Mouse (Mus musculus): ENCODE measurements at regions not wholly inside any gene's neighbourhood (a gene's known extent, or its start where the extent isn't known, plus 50 kb on each side); places are given as distances from the start of the nearest gene placed in this dataset.

DNA sequence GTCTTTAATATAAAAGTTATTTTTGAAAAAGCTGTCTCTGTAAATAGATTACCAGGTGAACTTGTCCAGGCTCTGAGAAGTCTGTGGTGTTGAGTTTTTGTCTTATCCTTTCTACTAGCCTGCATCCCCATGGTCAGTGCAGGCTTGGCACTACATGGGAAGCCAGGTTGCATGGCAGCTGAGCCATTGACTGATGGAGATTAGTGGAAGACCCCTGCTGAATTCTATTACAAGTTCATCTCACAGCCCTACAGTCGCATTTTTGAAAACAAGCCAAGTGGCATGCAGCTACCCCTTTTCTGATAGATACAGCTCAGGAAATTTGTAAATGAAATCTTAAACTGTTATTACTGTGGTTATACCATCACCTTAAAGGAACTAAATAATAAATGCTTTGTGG is 101.2 kb upstream of the Fam184a start:
- H3K27ac ChIP-seq = no peak overlapping the region
- H3K9ac ChIP-seq = no peak overlapping the region
- no peaks in the 10 kb centered on the region for H3K4me1 ChIP-seq

DNA sequence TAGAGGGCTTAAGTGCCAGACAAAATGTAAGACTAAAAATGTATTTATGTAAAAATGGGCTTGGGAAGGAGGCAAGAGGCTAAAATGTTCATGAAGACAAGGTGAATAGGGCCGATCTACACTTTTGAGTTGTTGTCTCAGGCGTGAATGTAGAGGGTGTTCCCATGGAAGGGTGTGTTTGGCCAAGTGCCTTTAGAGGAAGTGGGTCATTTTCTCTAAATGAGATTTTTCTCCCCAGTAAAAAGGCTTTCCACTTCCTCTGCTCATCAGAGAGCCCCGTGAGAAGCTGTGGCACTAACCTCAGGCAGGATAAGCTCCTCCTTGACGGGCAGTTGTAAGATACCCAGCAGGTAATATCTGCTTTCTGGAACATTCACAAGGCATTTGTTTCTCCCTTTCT is 99.6 kb upstream of the Fam184a start:
- Histone ChIP-seq H3K4me3 (no peak overlapping the region), H3K4me2 (no peak overlapping the region), H3K4me1 (no peaks in the 10 kb centered on the region), H3K9me3 (no peaks in the 10 kb centered on the region), H3K27me3 (no peaks in the 10 kb centered on the region), H3K27ac (no peak overlapping the region), H3K36me3 (no peaks in the 10 kb centered on the region), H3K9ac (no peak overlapping the region)
- no peak for ATAC-seq (ENCODE audit: insufficient number of reproducible peaks, insufficient read depth, low FRiP score, low TSS enrichment, low read depth)
- WGBS = 68% methylated on average over 4 of the region's 4 CpGs

More for the DNA sequence above, 101.2 kb upstream of the Fam184a start:
- whole genome bisulfite sequencing = 78% methylated on average over 1 of the region's 1 CpGs
- H3K27me3 ChIP-seq = no peaks in the 10 kb centered on the region
- no peaks in the 10 kb centered on the region for H3K9me3 ChIP-seq
- no peaks in the 10 kb centered on the region for H3K36me3 ChIP-seq
- no peak for ATAC-seq (ENCODE audit: insufficient number of reproducible peaks, insufficient read depth, low FRiP score, low TSS enrichment, low read depth)
- H3K4me2 ChIP-seq = no peak overlapping the region
- H3K4me3 ChIP-seq = no peak overlapping the region

DNA sequence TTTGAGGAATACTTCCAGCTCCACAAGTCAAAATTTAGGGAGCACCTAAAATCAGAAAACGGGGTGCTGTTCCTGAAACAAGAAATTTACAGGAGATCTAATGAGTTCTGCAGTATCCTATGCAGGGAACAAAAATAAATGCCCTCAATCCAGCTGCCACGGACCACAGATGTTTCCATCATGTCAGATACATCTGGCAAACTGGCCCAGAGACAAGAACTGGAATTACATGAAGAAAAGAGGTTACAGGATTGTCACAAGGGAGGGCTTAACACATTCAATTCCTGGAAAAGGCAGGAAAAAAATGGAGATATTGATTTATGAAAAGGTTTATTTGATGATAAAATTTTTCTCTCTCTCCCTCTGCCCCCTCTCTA is 62.3 kb upstream of the Fam184a start:
- no peak overlapping the region for H3K27ac ChIP-seq
- ATAC-seq (ENCODE audit: insufficient number of reproducible peaks, insufficient read depth, low FRiP score, low TSS enrichment, low read depth) = no peak
- WGBS = 61% methylated on average over 2 of the region's 2 CpGs
- no peaks in the 10 kb centered on the region for H3K27me3 ChIP-seq
- no peak overlapping the region for H3K9ac ChIP-seq
- H3K4me1 ChIP-seq = no peaks in the 10 kb centered on the region; the same call in 1 of the 2 replicates
- no peak overlapping the region for H3K4me2 ChIP-seq
- no peaks in the 10 kb centered on the region for H3K9me3 ChIP-seq
- no peaks in the 10 kb centered on the region for H3K36me3 ChIP-seq
- H3K4me3 ChIP-seq = no peak overlapping the region

- Histone ChIP-seq H3K9me3 (no peaks in the 10 kb centered on the region), H3K9ac (no peak overlapping the region), H3K4me1 (no peaks in the 10 kb centered on the region; the same call in 1 of the 2 replicates), H3K36me3 (no peaks in the 10 kb centered on the region), H3K27me3 (no peaks in the 10 kb centered on the region), H3K27ac (no peak overlapping the region), H3K4me2 (0 out of 2 replicates have a peak overlapping the region, but pooled peaks have one; percentile 12), H3K4me3 (no peak overlapping the region)
- ATAC-seq (ENCODE audit: insufficient number of reproducible peaks, insufficient read depth, low FRiP score, low TSS enrichment, low read depth) = no peak
- 23% methylated on average over 7 of the region's 7 CpGs for WGBS
Measured at GRCm38 (mm10) chr10:53812597-53813243, 61.8 kb upstream of the Fam184a start.

GRCm38 (mm10) chr10:53811904-53812596 is 61.1 kb upstream of the Fam184a start:
- 0 out of 2 replicates have a peak overlapping the region, but pooled peaks have one; percentile 12 for H3K4me2 ChIP-seq
- H3K36me3 ChIP-seq = no peaks in the 10 kb centered on the region

DNA sequence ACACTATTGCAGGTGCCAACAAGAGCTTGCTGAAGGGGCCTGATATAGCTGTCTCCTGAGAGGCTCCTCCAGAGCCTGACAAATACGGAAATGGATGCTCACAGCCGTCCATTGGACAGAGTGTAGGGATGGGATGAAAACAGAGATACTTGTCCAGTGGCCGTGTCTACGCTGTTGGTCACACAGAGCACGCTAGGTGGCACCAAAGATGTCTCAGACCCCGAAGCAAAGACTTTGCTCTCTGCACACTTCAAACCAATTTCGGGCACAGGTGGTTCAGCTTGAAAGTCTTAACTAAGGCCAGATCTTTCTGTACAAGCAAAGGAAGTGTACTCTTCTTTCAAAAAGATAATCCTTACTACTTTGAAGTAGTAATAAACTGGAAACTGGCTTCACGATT is 55.8 kb upstream of the Fam184a start:
- no peak overlapping the region for H3K4me2 ChIP-seq
- H3K4me1 ChIP-seq = no peaks in the 10 kb centered on the region; the same call in 1 of the 2 replicates
- H3K9me3 ChIP-seq = no peaks in the 10 kb centered on the region
- H3K9ac ChIP-seq = no peak overlapping the region
- 54% methylated on average over 8 of the region's 8 CpGs for WGBS
- H3K4me3 ChIP-seq = no peak overlapping the region
- no peak for ATAC-seq (ENCODE audit: insufficient number of reproducible peaks, insufficient read depth, low FRiP score, low TSS enrichment, low read depth)
- H3K36me3 ChIP-seq = no peaks in the 10 kb centered on the region
- H3K27me3 ChIP-seq = no peaks in the 10 kb centered on the region
- H3K27ac ChIP-seq = no peak overlapping the region

More at GRCm38 (mm10) chr10:53811904-53812596, 61.1 kb upstream of the Fam184a start:
- no peak for ATAC-seq (ENCODE audit: insufficient number of reproducible peaks, insufficient read depth, low FRiP score, low TSS enrichment, low read depth)
- Histone ChIP-seq H3K9ac (no peak overlapping the region), H3K27me3 (no peaks in the 10 kb centered on the region), H3K9me3 (no peaks in the 10 kb centered on the region), H3K27ac (no peak overlapping the region), H3K4me3 (no peak overlapping the region), H3K4me1 (no peaks in the 10 kb centered on the region; the same call in 1 of the 2 replicates)
- 66% methylated on average over 14 of the region's 14 CpGs for WGBS

- WGBS = 19% methylated on average over 7 of the region's 7 CpGs
- no peaks in the 10 kb centered on the region for H3K9me3 ChIP-seq
- ATAC-seq (ENCODE audit: insufficient number of reproducible peaks, insufficient read depth, low FRiP score, low TSS enrichment, low read depth) = no peak
- H3K27ac ChIP-seq = no peak overlapping the region
- no peak overlapping the region for H3K9ac ChIP-seq
- H3K4me2 ChIP-seq = no peak overlapping the region
- H3K36me3 ChIP-seq = no peaks in the 10 kb centered on the region
- no peak overlapping the region for H3K4me3 ChIP-seq
- H3K4me1 ChIP-seq = no peaks in the 10 kb centered on the region
- H3K27me3 ChIP-seq = no peaks in the 10 kb centered on the region
Measured at GRCm38 (mm10) chr10:53801048-53801641, 50.2 kb upstream of the Fam184a start.

All from embryonic facial prominence, embryonic 13.5 days (tissue).